Mouse (Mus musculus) intestine, embryonic 16.5 days (tissue): ENCODE results near the gene Dpf3. TPM values are rescaled to one million over a fixed set of nuclear protein-coding genes. Genes with fewer than 3 reads are reported as not detected.

Experiments
- ATAC-seq: fragments of 200-750 bp; cut with Nextera tagmentation; 2 replicates; pipeline ENCODE4 v1.8.0; 2017; ENCODE audit warnings: moderate TSS enrichment, moderate library complexity
- H3K27ac ChIP-seq: fragments of 300-500 bp; sonication (generic); 2 replicates; pipeline ENCODE4 v1.5.1; 2014; ENCODE audit warnings: mild to moderate bottlenecking, low read length
- H3K27me3 ChIP-seq: fragments of 300-500 bp; sonication (generic); replicated peaks from 2 replicates; pipeline ENCODE4 v1.6.1; 2014; ENCODE audit warnings: low read length, control low read depth, mixed read lengths; ENCODE audit not compliant: control insufficient read depth, insufficient read depth
- H3K36me3 ChIP-seq: fragments of 300-500 bp; sonication (generic); 2 replicates; pipeline ENCODE4 v1.6.1; 2014; ENCODE audit warnings: low read length, control low read depth; ENCODE audit not compliant: control insufficient read depth, insufficient read depth
- H3K4me1 ChIP-seq: fragments of 300-500 bp; sonication (generic); 2 replicates; pipeline ENCODE4 v1.6.1; 2014; ENCODE audit warnings: low read length, control low read depth, mixed read lengths; ENCODE audit not compliant: control insufficient read depth, insufficient read depth
- H3K4me2 ChIP-seq: fragments of 300-500 bp; sonication (generic); 2 replicates; pipeline ENCODE4 v1.6.1; 2014; ENCODE audit warnings: low read depth, low read length, control low read depth
- H3K4me3 ChIP-seq: fragments of 300-500 bp; sonication (generic); 2 replicates; pipeline ENCODE4 v1.5.1; 2014; ENCODE audit warnings: mild to moderate bottlenecking, low read length
- H3K9ac ChIP-seq: fragments of 300-500 bp; sonication (generic); 2 replicates; pipeline ENCODE4 v1.6.1; 2014; ENCODE audit warnings: low read depth, low read length
- H3K9me3 ChIP-seq: fragments of 300-500 bp; sonication (generic); 2 replicates; pipeline ENCODE4 v1.6.1; 2016; ENCODE audit warnings: low read length, control low read depth; ENCODE audit not compliant: control insufficient read depth
- WGBS: fragments of 180-500 bp; shearing (Covaris S2); extraction: QIAGEN DNeasy Blood & Tissue Kit; methylation state at CpG from one replicate; pipeline ENCODE4 v1.1.7; 2014; 5-methylcytosine and 5-hydroxymethylcytosine counted together
- polyA plus RNA-seq: library from polyadenylated mRNA; unstranded; fragments of >200 nt; fragmentation: Nextera tagmentation; extraction: Ambion mirVana; gene quantifications from 2 replicates; pipeline ENCODE4 v1.2.1, GENCODE M21; 2015

Gene Dpf3
- polyA plus RNA-seq, 1 experiment from 2014 or later, result 7.4 TPM

- Histone ChIP-seq H3K4me3 (no peak overlapping the region), H3K4me2 (no peak overlapping the region), H3K9me3 (no peaks in the 10 kb centered on the region), H3K9ac (no peak overlapping the region), H3K4me1 (no peaks in the 10 kb centered on the region), H3K36me3 (no peaks in the 10 kb centered on the region), H3K27ac (no peak overlapping the region), H3K27me3 (no peaks in the 10 kb centered on the region)
- 48% methylated on average over 3 of the region's 3 CpGs for WGBS
- no peak for ATAC-seq
Measured at GRCm38 (mm10) chr12:83241022-83241421, 246.5 kb downstream of the Dpf3 start.

- no peak overlapping the region for H3K4me3 ChIP-seq
- no peaks in the 10 kb centered on the region for H3K9me3 ChIP-seq
- no peaks in the 10 kb centered on the region for H3K4me1 ChIP-seq
- no peak overlapping the region for H3K4me2 ChIP-seq
- no peak for ATAC-seq
- no peaks in the 10 kb centered on the region for H3K27me3 ChIP-seq
- H3K9ac ChIP-seq, result no peak overlapping the region
- no peaks in the 10 kb centered on the region for H3K36me3 ChIP-seq
- no peak overlapping the region for H3K27ac ChIP-seq
Measured at GRCm38 (mm10) chr12:83240571-83240970, 246.9 kb downstream of the Dpf3 start.

- Histone ChIP-seq H3K36me3 (no peaks in the 10 kb centered on the region), H3K9me3 (no peaks in the 10 kb centered on the region), H3K4me3 (no peak overlapping the region), H3K9ac (no peak overlapping the region), H3K27me3 (no peaks in the 10 kb centered on the region), H3K4me2 (no peak overlapping the region), H3K27ac (no peak overlapping the region), H3K4me1 (no peaks in the 10 kb centered on the region)
- whole genome bisulfite sequencing, result 87% methylated on average over 6 of the region's 6 CpGs
- no peak for ATAC-seq
Measured at GRCm38 (mm10) chr12:83235781-83236180, 251.7 kb downstream of the Dpf3 start.

DNA sequence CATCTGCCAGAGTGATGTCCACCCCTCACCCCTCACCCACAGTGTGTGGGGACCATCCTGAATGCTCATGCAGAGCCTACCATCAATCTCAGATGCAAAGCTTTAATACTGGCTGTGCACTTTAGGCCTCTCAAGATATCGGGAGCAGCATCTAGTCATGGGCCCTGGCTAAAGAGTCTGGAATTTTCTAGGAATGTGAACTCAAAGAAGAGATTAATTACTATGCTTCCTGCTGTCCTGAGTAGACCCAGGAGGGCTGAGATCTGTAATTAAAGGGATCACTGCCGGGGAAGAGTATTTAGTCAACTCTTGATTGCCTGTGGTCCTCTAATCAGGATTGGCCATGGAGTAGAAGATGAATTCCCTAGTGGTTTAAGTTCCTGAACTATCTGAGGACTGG lies 252.5 kb downstream of the Dpf3 start:
- ATAC-seq, result no peak
- WGBS, result 62% methylated on average over 2 of the region's 2 CpGs

DNA sequence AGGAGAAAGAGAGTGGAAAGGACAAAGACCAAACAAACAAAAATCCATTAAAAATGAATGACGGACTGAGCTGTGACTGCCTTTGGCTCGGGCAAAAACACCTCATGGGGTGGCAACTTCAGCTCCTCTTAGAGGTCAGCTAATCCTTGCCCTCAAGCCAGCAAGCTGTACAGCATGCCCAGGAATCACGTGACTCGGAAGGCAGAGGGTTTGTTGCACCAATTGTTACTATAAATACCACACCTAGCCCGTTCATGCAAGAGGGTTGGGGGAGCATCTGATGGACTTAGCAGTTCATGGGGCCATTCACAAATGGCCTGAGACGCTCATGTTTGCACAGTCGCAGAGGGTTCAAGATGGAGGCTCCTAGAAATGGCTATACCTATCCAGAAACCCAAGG lies 253.9 kb downstream of the Dpf3 start:
- H3K9me3 ChIP-seq, result no peaks in the 10 kb centered on the region
- H3K36me3 ChIP-seq, result no peaks in the 10 kb centered on the region
- H3K27ac ChIP-seq, result no peak overlapping the region
- H3K9ac ChIP-seq, result no peak overlapping the region
- no peaks in the 10 kb centered on the region for H3K27me3 ChIP-seq
- no peak for ATAC-seq
- H3K4me1 ChIP-seq, result no peaks in the 10 kb centered on the region
- H3K4me2 ChIP-seq, result no peak overlapping the region
- WGBS, result 69% methylated on average over 7 of the region's 7 CpGs
- H3K4me3 ChIP-seq, result no peak overlapping the region

More for the DNA sequence above, 252.5 kb downstream of the Dpf3 start:
- H3K36me3 ChIP-seq, result no peaks in the 10 kb centered on the region
- no peak overlapping the region for H3K27ac ChIP-seq
- H3K27me3 ChIP-seq, result no peaks in the 10 kb centered on the region
- H3K9ac ChIP-seq, result no peak overlapping the region
- H3K4me1 ChIP-seq, result no peaks in the 10 kb centered on the region
- no peaks in the 10 kb centered on the region for H3K9me3 ChIP-seq
- H3K4me2 ChIP-seq, result no peak overlapping the region
- H3K4me3 ChIP-seq, result no peak overlapping the region

GRCm38 (mm10) chr12:83232916-83233315 lies 254.6 kb downstream of the Dpf3 start:
- no peak overlapping the region for H3K4me2 ChIP-seq
- H3K36me3 ChIP-seq, result no peaks in the 10 kb centered on the region
- H3K9me3 ChIP-seq, result no peaks in the 10 kb centered on the region
- no peak overlapping the region for H3K9ac ChIP-seq
- WGBS, result 60% methylated on average over 5 of the region's 5 CpGs
- H3K27ac ChIP-seq, result no peak overlapping the region
- H3K4me1 ChIP-seq, result no peaks in the 10 kb centered on the region
- no peaks in the 10 kb centered on the region for H3K27me3 ChIP-seq
- no peak overlapping the region for H3K4me3 ChIP-seq
- no peak for ATAC-seq

DNA sequence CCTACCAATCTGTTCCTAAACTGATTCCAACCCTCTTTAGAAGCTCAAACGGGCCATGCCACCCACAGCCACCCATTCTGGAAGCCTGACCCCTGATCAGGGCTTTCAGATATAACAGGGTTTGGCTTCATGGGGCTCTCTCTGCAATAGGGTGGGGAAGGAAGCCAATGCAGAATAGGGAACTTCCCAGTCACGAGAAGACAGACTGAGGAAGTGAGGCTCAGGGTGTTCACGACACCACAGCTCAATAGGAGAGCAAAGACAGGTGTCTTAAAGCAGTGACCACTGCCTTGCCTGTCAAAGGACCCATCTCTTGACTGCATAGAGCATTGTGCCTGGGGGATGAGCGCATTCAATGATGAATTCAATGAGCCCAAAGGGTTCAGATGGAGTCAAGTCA lies 256.3 kb downstream of the Dpf3 start:
- no peak overlapping the region for H3K4me3 ChIP-seq
- no peaks in the 10 kb centered on the region for H3K9me3 ChIP-seq
- H3K27ac ChIP-seq, result no peak overlapping the region
- no peak for ATAC-seq
- H3K9ac ChIP-seq, result no peak overlapping the region
- H3K4me2 ChIP-seq, result no peak overlapping the region
- WGBS, result 85% methylated on average over 4 of the region's 4 CpGs
- H3K4me1 ChIP-seq, result no peaks in the 10 kb centered on the region
- H3K36me3 ChIP-seq, result no peaks in the 10 kb centered on the region
- H3K27me3 ChIP-seq, result no peaks in the 10 kb centered on the region

GRCm38 (mm10) chr12:83229683-83230082 lies 257.8 kb downstream of the Dpf3 start:
- ATAC-seq, result no peak
- Histone ChIP-seq H3K9me3 (no peaks in the 10 kb centered on the region), H3K27me3 (no peaks in the 10 kb centered on the region), H3K4me3 (no peak overlapping the region), H3K36me3 (no peaks in the 10 kb centered on the region), H3K4me1 (no peaks in the 10 kb centered on the region), H3K27ac (no peak overlapping the region), H3K4me2 (no peak overlapping the region), H3K9ac (no peak overlapping the region)
- 81% methylated on average over 6 of the region's 6 CpGs for WGBS

DNA sequence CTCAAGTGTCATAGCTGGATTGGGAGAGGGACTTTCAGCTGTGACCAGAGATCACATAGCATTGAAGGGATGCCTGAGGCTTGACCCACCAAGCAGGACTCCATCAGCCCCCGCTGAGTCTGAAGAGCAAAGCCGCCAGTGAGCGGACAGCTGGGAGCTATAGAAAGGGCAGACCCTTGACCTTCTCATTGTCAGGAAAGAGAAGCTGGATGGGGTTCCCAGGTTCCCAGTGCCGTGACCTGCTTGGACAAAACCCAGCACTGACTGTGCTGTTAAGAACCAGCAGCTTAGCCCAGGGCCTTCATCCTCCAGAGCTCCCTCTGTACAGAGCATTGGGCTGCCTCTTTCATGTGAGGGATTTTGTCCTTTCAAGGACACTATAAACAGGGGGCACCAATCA lies 260.5 kb downstream of the Dpf3 start:
- no peak for ATAC-seq
- H3K27me3 ChIP-seq, result no peaks in the 10 kb centered on the region
- H3K36me3 ChIP-seq, result no peaks in the 10 kb centered on the region
- H3K4me2 ChIP-seq, result no peak overlapping the region
- H3K27ac ChIP-seq, result no peak overlapping the region
- H3K4me3 ChIP-seq, result no peak overlapping the region
- no peaks in the 10 kb centered on the region for H3K9me3 ChIP-seq
- WGBS, result 81% methylated on average over 4 of the region's 4 CpGs
- H3K9ac ChIP-seq, result no peak overlapping the region
- H3K4me1 ChIP-seq, result no peaks in the 10 kb centered on the region

DNA sequence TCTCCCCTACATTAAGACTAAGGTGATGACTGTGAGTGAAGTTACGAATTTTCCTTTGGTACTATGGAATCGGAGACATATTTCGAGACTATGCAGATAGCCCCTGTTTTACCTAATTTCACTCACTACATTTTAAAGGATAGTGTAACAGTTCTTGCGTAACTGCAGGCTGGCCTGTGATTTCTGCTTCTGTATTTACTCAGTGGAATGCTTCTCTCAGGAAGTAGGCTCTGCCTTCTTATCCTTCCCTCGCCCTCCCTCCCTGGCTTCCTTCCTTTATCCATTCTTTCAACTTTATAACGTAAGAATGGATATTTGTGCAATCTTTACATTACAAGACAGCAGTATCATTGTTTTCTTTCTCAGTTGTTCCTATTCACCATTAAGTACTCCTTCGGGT lies 266.6 kb downstream of the Dpf3 start:
- no peak for ATAC-seq
- WGBS, result 65% methylated on average over 7 of the region's 7 CpGs

More for the DNA sequence above, 266.6 kb downstream of the Dpf3 start:
- no peak overlapping the region for H3K27ac ChIP-seq
- H3K4me3 ChIP-seq, result no peak overlapping the region
- H3K9ac ChIP-seq, result no peak overlapping the region
- H3K9me3 ChIP-seq, result no peaks in the 10 kb centered on the region
- no peaks in the 10 kb centered on the region for H3K36me3 ChIP-seq
- H3K4me1 ChIP-seq, result no peaks in the 10 kb centered on the region
- no peaks in the 10 kb centered on the region for H3K27me3 ChIP-seq
- H3K4me2 ChIP-seq, result no peak overlapping the region
